ENCODE assay signal across 14 mouse cellular contexts in the genomic region with DNA sequence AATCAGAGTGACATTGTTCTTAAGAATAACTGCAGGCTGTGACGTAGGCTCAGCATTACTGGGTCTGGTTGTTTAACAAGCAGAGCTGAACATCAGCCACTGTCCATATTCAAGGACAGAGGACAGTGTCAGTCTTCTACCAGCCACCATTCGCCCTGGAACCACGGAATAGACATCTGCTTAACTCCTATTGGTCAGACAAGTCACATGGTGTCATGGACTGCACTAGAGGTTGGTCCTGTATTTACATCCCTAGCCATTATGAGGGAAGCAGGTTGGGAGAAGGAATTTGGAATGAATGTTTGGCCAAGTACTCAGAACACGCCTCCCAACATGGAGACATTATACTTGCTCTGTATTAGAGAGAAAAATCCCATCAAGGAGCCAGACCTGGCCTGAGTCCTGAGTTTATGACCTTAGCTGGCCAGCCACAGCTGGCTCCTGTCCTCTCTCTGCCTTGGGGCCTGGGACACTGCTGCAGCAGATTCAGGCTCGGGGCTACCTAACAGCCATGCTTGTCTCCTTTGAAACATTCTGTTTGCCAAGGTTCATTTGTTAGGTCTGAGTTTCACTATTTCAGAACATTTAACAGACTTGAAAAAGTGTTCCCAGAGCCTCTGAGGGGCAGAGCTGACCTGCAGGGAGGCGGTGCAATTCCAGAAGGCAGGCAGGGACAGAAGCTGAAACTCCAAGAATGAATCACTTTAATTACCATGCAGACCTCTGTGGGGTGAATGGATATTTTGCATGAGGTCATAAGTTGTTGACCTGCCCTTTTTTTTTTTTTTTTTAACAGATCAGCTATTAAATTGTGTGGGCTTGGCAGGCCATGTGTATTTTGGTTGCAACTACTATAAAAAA.
DNase-seq lines count a peak whose midpoint lies in the region; ATAC-seq and TF ChIP-seq lines count a peak whose summit lies in the region.
"Had no signal": no experiment of that assay in that cellular context is flagged by ENCODE, and none has a peak within 500 bp of the region (broad histone marks: within the 10 kb centered on the region; RNA-seq: fewer than 3 reads in every experiment).

No protein-coding gene starts in this region.

- H3K4me3 ChIP-seq in gastrocnemius, adult 2 months, result no peak overlapping the region
- H3K4me3 ChIP-seq in forebrain, embryonic 15.5 days, result no peak overlapping the region
- no peak overlapping the region for H3K4me3 ChIP-seq in forebrain, embryonic 10.5 days
- H3K4me3 ChIP-seq: embryonic facial prominence, embryonic 10.5 days; limb, embryonic 13.5 days; lung, embryonic 15.5 days had no signal

- H3K27ac ChIP-seq in gastrocnemius, adult 2 months, result no peak overlapping the region
- no peak overlapping the region for H3K27ac ChIP-seq in forebrain, embryonic 15.5 days (replicated peaks)
- no peak overlapping the region for H3K27ac ChIP-seq in forebrain, embryonic 10.5 days
- H3K27ac ChIP-seq: embryonic facial prominence, embryonic 10.5 days; limb, embryonic 13.5 days; lung, embryonic 15.5 days had no signal

- H3K4me1 ChIP-seq in forebrain, embryonic 15.5 days, result no peaks in the 10 kb centered on the region
- 0 out of 2 replicates have a peak, but pooled peaks cover 4% of the 10 kb centered on the region for H3K4me1 ChIP-seq in forebrain, embryonic 10.5 days
- H3K4me1 ChIP-seq: lung, embryonic 15.5 days had no signal

- peak; percentile 56 for DNase-seq in gastrocnemius, adult 2 months
- no peak for DNase-seq in gastrocnemius, postnatal 36 days
- DNase-seq in fibroblast of lung, adult 2 months (ENCODE audit: low read depth), result peak; percentile 1
- DNase-seq in kidney, postnatal 10 days, result peak; percentile 49
- DNase-seq in lung, postnatal 25 days (ENCODE audit: low spot score), result peak; percentile 45
- DNase-seq in layer of hippocampus, postnatal 14 days (ENCODE audit: low spot score in 2 of 2), result no peak
- no peak for DNase-seq in forebrain, embryonic 10.5 days (ENCODE audit: extremely low spot score, low spot score)
- DNase-seq: midbrain, embryonic 14.5 days; right cerebral cortex, adult 18-20 months had no signal

- H3K9ac ChIP-seq in forebrain, embryonic 15.5 days (replicated peaks), result no peak overlapping the region
- H3K9ac ChIP-seq: limb, embryonic 13.5 days; lung, embryonic 15.5 days had no signal

- intact Hi-C loops in gastrocnemius, adult 2 months (cut with DNase I), result no loop called here
- intact Hi-C loops in gastrocnemius, postnatal 36 days (cut with DNase I), result no loop called here

- 81% methylated on average over 6 of the region's 6 CpGs for WGBS in forebrain, embryonic 15.5 days
- 86% methylated on average over 6 of the region's 6 CpGs for WGBS in forebrain, embryonic 10.5 days

- TF ChIP-seq CTCF in gastrocnemius, adult 2 months (IDR thresholded peaks at IDR 0.05), result no peak

- no peaks in the 10 kb centered on the region for H3K36me3 ChIP-seq in forebrain, embryonic 15.5 days
- no peaks in the 10 kb centered on the region for H3K36me3 ChIP-seq in forebrain, embryonic 10.5 days (replicated peaks)
- H3K36me3 ChIP-seq: embryonic facial prominence, embryonic 10.5 days; limb, embryonic 13.5 days; lung, embryonic 15.5 days had no signal

- H3K27me3 ChIP-seq in forebrain, embryonic 15.5 days, result no peaks in the 10 kb centered on the region
- no peaks in the 10 kb centered on the region for H3K27me3 ChIP-seq in forebrain, embryonic 10.5 days (ENCODE audit: poor library complexity, severe bottlenecking)
- H3K27me3 ChIP-seq: limb, embryonic 13.5 days; lung, embryonic 15.5 days had no signal

- ATAC-seq in forebrain, embryonic 15.5 days (replicated peaks), result no peak
- ATAC-seq: activated CD4-positive, CD25-positive, alpha-beta regulatory T cell, adult 4 months had no signal

- H3K9me3 ChIP-seq in forebrain, embryonic 15.5 days, result no peaks in the 10 kb centered on the region
- no peaks in the 10 kb centered on the region for H3K9me3 ChIP-seq in forebrain, embryonic 10.5 days
- H3K9me3 ChIP-seq: embryonic facial prominence, embryonic 10.5 days; limb, embryonic 13.5 days; lung, embryonic 15.5 days had no signal

- no peak overlapping the region for H3K4me2 ChIP-seq in forebrain, embryonic 15.5 days (replicated peaks)
- H3K4me2 ChIP-seq: limb, embryonic 13.5 days; lung, embryonic 15.5 days had no signal

Comparison
In these comparisons a context has a peak if more than half of its experiments do, and no peak if none do; other contexts are left out.
1. DNase-seq: peak in gastrocnemius, adult 2 months (single experiment), fibroblast of lung, adult 2 months (single experiment), kidney, postnatal 10 days (single experiment) and lung, postnatal 25 days (single experiment); none in gastrocnemius, postnatal 36 days (0 of 2), layer of hippocampus, postnatal 14 days (0 of 2) and forebrain, embryonic 10.5 days (single experiment).